Mouse (Mus musculus) forebrain, embryonic 15.5 days (tissue): Measurements from ENCODE around the gene Ddx25. TPM values are rescaled to one million over a fixed set of nuclear protein-coding genes. Genes with fewer than 3 reads are reported as not detected.

Source experiments
- ATAC-seq: fragments of 200-750 bp; cut with Nextera tagmentation; replicated peaks from 2 replicates; pipeline ENCODE4 v1.8.0; 2017; ENCODE audit warnings: mild to moderate bottlenecking, moderate TSS enrichment, moderate library complexity
- H3K27ac ChIP-seq: fragments of 300-500 bp; sonication (generic); replicated peaks from 2 replicates; pipeline ENCODE4 v1.5.1; 2015; ENCODE audit warnings: mild to moderate bottlenecking, inconsistent platforms
- H3K27me3 ChIP-seq: fragments of 300-500 bp; sonication (generic); 2 replicates; pipeline ENCODE4 v1.6.1; 2015; ENCODE audit warnings: inconsistent platforms
- H3K36me3 ChIP-seq: fragments of 300-500 bp; sonication (generic); 2 replicates; pipeline ENCODE4 v1.6.1; 2015; ENCODE audit warnings: mild to moderate bottlenecking, inconsistent platforms
- H3K4me1 ChIP-seq: fragments of 300-500 bp; sonication (generic); 2 replicates; pipeline ENCODE4 v1.6.1; 2015; ENCODE audit warnings: inconsistent platforms
- H3K4me2 ChIP-seq: fragments of 300-500 bp; sonication (generic); replicated peaks from 2 replicates; pipeline ENCODE4 v1.6.1; 2015; ENCODE audit warnings: mild to moderate bottlenecking, inconsistent platforms
- H3K4me3 ChIP-seq: fragments of 300-500 bp; sonication (generic); 2 replicates; pipeline ENCODE4 v1.5.1; 2015; ENCODE audit warnings: mild to moderate bottlenecking, inconsistent platforms
- H3K9ac ChIP-seq: fragments of 300-500 bp; sonication (generic); replicated peaks from 2 replicates; pipeline ENCODE4 v1.6.1; 2015; ENCODE audit warnings: mild to moderate bottlenecking, inconsistent platforms
- H3K9me3 ChIP-seq: fragments of 300-500 bp; sonication (generic); 2 replicates; pipeline ENCODE4 v1.6.1; 2016; ENCODE audit warnings: inconsistent platforms
- WGBS: fragments of 180-500 bp; shearing (Covaris S2); methylation state at CpG from one replicate; pipeline ENCODE4 v1.1.7; 2015; ENCODE audit warnings: mixed read lengths; 5-methylcytosine and 5-hydroxymethylcytosine counted together
- polyA plus RNA-seq: library from polyadenylated mRNA; unstranded; fragments of >200 nt; fragmentation: Nextera tagmentation; extraction: Ambion mirVana; gene quantifications from 2 replicates; pipeline ENCODE4 v1.2.1, GENCODE M21; 2015

Ddx25 gene
- polyA plus RNA-seq, 1 experiment from 2014 or later: 19.6 TPM

GRCm38 (mm10) chr9:35559009-35559890 lies 922 bp upstream of the Ddx25 start:
- Histone ChIP-seq H3K4me2 (peak overlapping the region; percentile 91), H3K27ac (peak overlapping the region; percentile 77), H3K9ac (peak overlapping the region; percentile 68), H3K27me3 (no peaks in the 10 kb centered on the region), H3K4me3 (peak overlapping the region; percentile 85), H3K9me3 (no peaks in the 10 kb centered on the region), H3K36me3 (peaks cover 16% of the 10 kb centered on the region), H3K4me1 (peaks cover 25% of the 10 kb centered on the region)
- 1% methylated on average over 31 of the region's 31 CpGs for WGBS
- peak; percentile 94 for ATAC-seq

GRCm38 (mm10) chr9:35556494-35557102 lies 1.7 kb downstream of the Ddx25 start:
- peaks cover 25% of the 10 kb centered on the region for H3K4me1 ChIP-seq
- no peak overlapping the region for H3K4me2 ChIP-seq
- no peaks in the 10 kb centered on the region for H3K9me3 ChIP-seq
- no peak overlapping the region for H3K27ac ChIP-seq
- WGBS: 70% methylated on average over 12 of the region's 12 CpGs
- no peak overlapping the region for H3K4me3 ChIP-seq
- peaks cover 9% of the 10 kb centered on the region for H3K36me3 ChIP-seq
- H3K9ac ChIP-seq: no peak overlapping the region
- ATAC-seq: no peak
- H3K27me3 ChIP-seq: no peaks in the 10 kb centered on the region

GRCm38 (mm10) chr9:35548455-35548854 lies 9.9 kb downstream of the Ddx25 start:
- Histone ChIP-seq H3K9ac (no peak overlapping the region), H3K4me3 (no peak overlapping the region), H3K9me3 (no peaks in the 10 kb centered on the region), H3K4me2 (no peak overlapping the region), H3K27ac (no peak overlapping the region), H3K27me3 (no peaks in the 10 kb centered on the region), H3K4me1 (no peaks in the 10 kb centered on the region), H3K36me3 (peaks cover 8% of the 10 kb centered on the region; the same call in 1 of the 2 replicates)
- 81% methylated on average over 9 of the region's 9 CpGs for WGBS
- no peak for ATAC-seq

- H3K9ac ChIP-seq: no peak overlapping the region
- H3K4me2 ChIP-seq: no peak overlapping the region
- no peak overlapping the region for H3K4me3 ChIP-seq
- no peak overlapping the region for H3K27ac ChIP-seq
- no peaks in the 10 kb centered on the region for H3K27me3 ChIP-seq
- H3K4me1 ChIP-seq: no peaks in the 10 kb centered on the region
- no peak for ATAC-seq
- H3K36me3 ChIP-seq: peaks cover 15% of the 10 kb centered on the region; the same call in 1 of the 2 replicates
- H3K9me3 ChIP-seq: no peaks in the 10 kb centered on the region
- WGBS: 83% methylated on average over 9 of the region's 9 CpGs
These were observed 11.6 kb downstream of the Ddx25 start for GRCm38 (mm10) chr9:35546745-35547144.

GRCm38 (mm10) chr9:35545704-35546103 lies 12.6 kb downstream of the Ddx25 start:
- Histone ChIP-seq H3K4me3 (no peak overlapping the region), H3K27me3 (no peaks in the 10 kb centered on the region), H3K27ac (no peak overlapping the region), H3K36me3 (peaks cover 15% of the 10 kb centered on the region; the same call in 1 of the 2 replicates), H3K9ac (no peak overlapping the region), H3K4me2 (no peak overlapping the region), H3K9me3 (no peaks in the 10 kb centered on the region), H3K4me1 (no peaks in the 10 kb centered on the region)
- ATAC-seq: no peak
- WGBS: 76% methylated on average over 12 of the region's 12 CpGs

- ATAC-seq: no peak
- Histone ChIP-seq H3K9me3 (no peaks in the 10 kb centered on the region), H3K27ac (no peak overlapping the region), H3K36me3 (peaks cover 15% of the 10 kb centered on the region; the same call in 1 of the 2 replicates), H3K4me1 (no peaks in the 10 kb centered on the region), H3K4me3 (no peak overlapping the region), H3K27me3 (no peaks in the 10 kb centered on the region), H3K4me2 (no peak overlapping the region), H3K9ac (no peak overlapping the region)
- 84% methylated on average over 2 of the region's 2 CpGs for WGBS
These were observed 13.7 kb downstream of the Ddx25 start for GRCm38 (mm10) chr9:35544666-35545065.

GRCm38 (mm10) chr9:35543099-35543860 lies 15.0 kb downstream of the Ddx25 start:
- Histone ChIP-seq H3K9ac (no peak overlapping the region), H3K4me3 (no peak overlapping the region), H3K36me3 (peaks cover 15% of the 10 kb centered on the region; the same call in 1 of the 2 replicates), H3K9me3 (no peaks in the 10 kb centered on the region), H3K4me1 (no peaks in the 10 kb centered on the region; the same call in 1 of the 2 replicates), H3K4me2 (no peak overlapping the region), H3K27ac (no peak overlapping the region), H3K27me3 (no peaks in the 10 kb centered on the region)
- 88% methylated on average over 14 of the region's 14 CpGs for WGBS
- ATAC-seq: no peak

- Histone ChIP-seq H3K4me1 (no peaks in the 10 kb centered on the region; the same call in 1 of the 2 replicates), H3K27ac (no peak overlapping the region), H3K9ac (no peak overlapping the region), H3K36me3 (peaks cover 15% of the 10 kb centered on the region; the same call in 1 of the 2 replicates), H3K4me3 (no peak overlapping the region), H3K4me2 (no peak overlapping the region), H3K27me3 (no peaks in the 10 kb centered on the region), H3K9me3 (no peaks in the 10 kb centered on the region)
- WGBS: 77% methylated on average over 6 of the region's 6 CpGs
- no peak for ATAC-seq
These were observed 16.4 kb downstream of the Ddx25 start for GRCm38 (mm10) chr9:35541941-35542340.

GRCm38 (mm10) chr9:35541488-35541887 lies 16.8 kb downstream of the Ddx25 start:
- H3K4me3 ChIP-seq: no peak overlapping the region
- 8% methylated on average over 6 of the region's 6 CpGs for WGBS
- no peaks in the 10 kb centered on the region for H3K9me3 ChIP-seq
- no peaks in the 10 kb centered on the region for H3K27me3 ChIP-seq
- H3K9ac ChIP-seq: no peak overlapping the region
- H3K27ac ChIP-seq: no peak overlapping the region
- peaks cover 15% of the 10 kb centered on the region; the same call in 1 of the 2 replicates for H3K36me3 ChIP-seq
- ATAC-seq: peak; percentile 88
- no peak overlapping the region for H3K4me2 ChIP-seq
- no peaks in the 10 kb centered on the region; the same call in 1 of the 2 replicates for H3K4me1 ChIP-seq

GRCm38 (mm10) chr9:35541024-35541423 lies 17.3 kb downstream of the Ddx25 start:
- no peaks in the 10 kb centered on the region for H3K27me3 ChIP-seq
- no peak overlapping the region for H3K9ac ChIP-seq
- H3K4me1 ChIP-seq: no peaks in the 10 kb centered on the region; the same call in 1 of the 2 replicates
- H3K4me2 ChIP-seq: no peak overlapping the region
- H3K4me3 ChIP-seq: no peak overlapping the region
- H3K27ac ChIP-seq: no peak overlapping the region
- H3K36me3 ChIP-seq: peaks cover 15% of the 10 kb centered on the region; the same call in 1 of the 2 replicates
- WGBS: 89% methylated on average over 5 of the region's 5 CpGs
- no peak for ATAC-seq
- no peaks in the 10 kb centered on the region for H3K9me3 ChIP-seq

- Histone ChIP-seq H3K4me2 (no peak overlapping the region), H3K9me3 (no peaks in the 10 kb centered on the region), H3K36me3 (0 out of 2 replicates have a peak, but pooled peaks cover 6% of the 10 kb centered on the region), H3K27me3 (no peaks in the 10 kb centered on the region), H3K4me1 (no peaks in the 10 kb centered on the region; the same call in 1 of the 2 replicates), H3K27ac (no peak overlapping the region), H3K9ac (no peak overlapping the region), H3K4me3 (no peak overlapping the region)
- WGBS: 73% methylated on average over 13 of the region's 13 CpGs
- no peak for ATAC-seq
These were observed 19.2 kb downstream of the Ddx25 start for GRCm38 (mm10) chr9:35539001-35539750.
